Mouse (Mus musculus) testis, postnatal 10 days (tissue): ENCODE data around the gene R3hdm4.

Experiments used
- DNase-seq: peaks from one replicate; pipeline ENCODE4 v3.0.0; 2021; ENCODE audit warnings: low spot score

Gene R3hdm4

GRCm38 (mm10) chr10:79942988-79943387, 22.0 kb upstream of the R3hdm4 start:
- DNase-seq = no peak

GRCm38 (mm10) chr10:79940749-79941148, 19.7 kb upstream of the R3hdm4 start:
- no peak for DNase-seq

GRCm38 (mm10) chr10:79937775-79938526, 16.9 kb upstream of the R3hdm4 start:
- DNase-seq = no peak

- DNase-seq = peak; percentile 84
Observed at GRCm38 (mm10) chr10:79936911-79937441, 16.0 kb upstream of the R3hdm4 start.

- no peak for DNase-seq
Observed at GRCm38 (mm10) chr10:79936284-79936910, 15.4 kb upstream of the R3hdm4 start.

GRCm38 (mm10) chr10:79934794-79935569, 14.0 kb upstream of the R3hdm4 start:
- DNase-seq = no peak

GRCm38 (mm10) chr10:79934272-79934721, 13.3 kb upstream of the R3hdm4 start:
- DNase-seq = peak; percentile 78

- no peak for DNase-seq
Observed at GRCm38 (mm10) chr10:79933861-79934260, 12.9 kb upstream of the R3hdm4 start.

- no peak for DNase-seq
Observed at GRCm38 (mm10) chr10:79933145-79933679, 12.2 kb upstream of the R3hdm4 start.

GRCm38 (mm10) chr10:79932736-79933135, 11.7 kb upstream of the R3hdm4 start:
- DNase-seq = peak; percentile 73

- no peak for DNase-seq
Observed at GRCm38 (mm10) chr10:79931797-79932196, 10.8 kb upstream of the R3hdm4 start.

- no peak for DNase-seq
Observed at GRCm38 (mm10) chr10:79930826-79931186, 9.8 kb upstream of the R3hdm4 start.

GRCm38 (mm10) chr10:79929967-79930825, 9.2 kb upstream of the R3hdm4 start:
- no peak for DNase-seq

- DNase-seq = no peak
Observed at GRCm38 (mm10) chr10:79928907-79929701, 8.1 kb upstream of the R3hdm4 start.

GRCm38 (mm10) chr10:79928030-79928694, 7.2 kb upstream of the R3hdm4 start:
- no peak for DNase-seq

GRCm38 (mm10) chr10:79927324-79928029, 6.5 kb upstream of the R3hdm4 start:
- DNase-seq = peak; percentile 67

GRCm38 (mm10) chr10:79926491-79927323, 5.7 kb upstream of the R3hdm4 start, which contains the start of gene Arid3a:
Gene Arid3a (plus strand): TSS chr10:79927043.
- DNase-seq = peak; percentile 93

GRCm38 (mm10) chr10:79925785-79926490, 4.9 kb upstream of the R3hdm4 start:
- no peak for DNase-seq
